Mouse (Mus musculus): ENCODE measurements around the gene Fzd2. TPM values are rescaled to one million over a fixed set of nuclear protein-coding genes. Genes with fewer than 3 reads are reported as not detected.
A peak's percentile ranks its signal among the peaks of the same experiment; 100 is the strongest.

Fzd2 gene
- polyA plus RNA-seq, 2 experiments: 0.28 to 1.1 TPM

DNA sequence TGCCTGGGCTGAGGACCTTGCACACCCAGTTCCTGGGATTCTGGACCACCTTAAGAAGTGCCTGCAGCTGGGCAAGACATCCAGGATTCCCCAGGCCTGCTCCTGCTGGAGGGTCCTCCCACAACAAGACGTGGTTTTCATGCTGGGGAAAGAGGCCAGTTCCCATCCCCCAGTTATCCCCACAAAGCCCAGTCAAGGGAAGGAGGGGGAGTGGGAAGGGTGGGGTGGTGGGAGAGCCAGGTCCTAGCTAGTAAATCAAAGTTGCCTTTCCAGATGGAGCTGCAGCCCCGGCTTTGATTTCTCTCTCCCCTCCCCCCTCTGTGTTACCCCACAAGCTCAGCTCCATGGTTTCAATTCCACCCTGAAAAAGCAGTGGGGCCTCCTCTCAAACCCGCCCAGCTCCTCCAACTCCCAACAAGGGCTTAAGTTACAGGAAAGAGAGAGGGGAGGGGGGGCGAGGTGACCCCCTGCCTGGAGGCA lies 8.8 kb upstream of the Fzd2 start:
- no peak overlapping the region for H3K4me3 ChIP-seq (ENCODE audit: insufficient read depth in 1 of 2, low read depth in 2 of 2, low read length in 2 of 2)
- no peaks in the 10 kb centered on the region for H3K9me3 ChIP-seq (ENCODE audit: control insufficient read depth, low read length)
- TF ChIP-seq EP300 (IDR thresholded peaks at IDR 0.05; ENCODE audit: low read depth) (no peak), CTCF (IDR thresholded peaks at IDR 0.05; ENCODE audit: low read depth) (no peak)
- no peak overlapping the region for H3K27ac ChIP-seq
- ATAC-seq (ENCODE audit: insufficient read depth) (no peak), DNase-seq (ENCODE audit: low read depth in 3 of 3, low spot score in 3 of 3) (no peak)
- 23% methylated on average over 3 of the region's 4 CpGs for WGBS (ENCODE audit: insufficient replicate concordance)
- H3K4me2 ChIP-seq (ENCODE audit: low read depth): no peak overlapping the region
- H3K27me3 ChIP-seq (ENCODE audit: control insufficient read depth, insufficient read depth, low read length): no peaks in the 10 kb centered on the region
- no peaks in the 10 kb centered on the region for H3K4me1 ChIP-seq (replicated peaks; ENCODE audit: control insufficient read depth in 2 of 2, insufficient read depth in 2 of 2, low read length in 1 of 2)
- H3K36me3 ChIP-seq (replicated peaks; ENCODE audit: control insufficient read depth, insufficient read depth, low read depth): no peaks in the 10 kb centered on the region
- H3K9ac ChIP-seq (replicated peaks): no peak overlapping the region

DNA sequence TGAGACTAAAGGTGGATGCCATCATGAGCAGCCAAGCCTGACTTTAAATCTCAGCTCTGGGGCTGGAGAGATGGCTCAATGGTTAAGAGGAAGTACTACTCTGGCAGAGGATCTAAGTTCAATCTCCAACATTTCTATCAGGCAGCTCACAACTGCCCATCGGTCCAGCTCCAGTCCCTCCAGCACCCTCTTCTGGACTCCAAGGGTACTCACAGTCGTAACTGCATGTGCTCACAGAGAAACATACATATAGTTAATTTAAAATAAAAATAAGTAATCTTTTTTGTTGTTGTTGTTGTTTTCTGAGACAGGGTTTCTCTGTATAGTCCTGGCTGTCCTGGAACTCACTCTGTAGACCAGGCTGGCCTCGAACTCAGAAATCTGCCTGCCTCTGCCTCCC lies 4.3 kb upstream of the Fzd2 start:
- H3K9me3 ChIP-seq (ENCODE audit: control insufficient read depth, low read length): no peaks in the 10 kb centered on the region
- WGBS (ENCODE audit: insufficient replicate concordance): 53% methylated on average over 3 of the region's 3 CpGs
- no peak for ATAC-seq (ENCODE audit: insufficient read depth)
- H3K27me3 ChIP-seq (ENCODE audit: control insufficient read depth, insufficient read depth, low read length): peaks cover 36% of the 10 kb centered on the region
- H3K4me2 ChIP-seq (ENCODE audit: low read depth): no peak overlapping the region
- H3K4me1 ChIP-seq (replicated peaks; ENCODE audit: control insufficient read depth in 2 of 2, insufficient read depth in 2 of 2, low read length in 1 of 2): no peaks in the 10 kb centered on the region
- H3K27ac ChIP-seq: no peak overlapping the region
- H3K36me3 ChIP-seq (replicated peaks; ENCODE audit: control insufficient read depth, insufficient read depth, low read depth): no peaks in the 10 kb centered on the region
- no peak overlapping the region for H3K4me3 ChIP-seq (ENCODE audit: insufficient read depth in 1 of 2, low read depth in 2 of 2, low read length in 2 of 2)
- no peak overlapping the region for H3K9ac ChIP-seq (replicated peaks)
- no peak for DNase-seq (ENCODE audit: low read depth in 3 of 3, low spot score in 3 of 3)
- TF ChIP-seq EP300 (IDR thresholded peaks at IDR 0.05; ENCODE audit: low read depth) (no peak), CTCF (IDR thresholded peaks at IDR 0.05; ENCODE audit: low read depth) (peak; percentile 34)

DNA sequence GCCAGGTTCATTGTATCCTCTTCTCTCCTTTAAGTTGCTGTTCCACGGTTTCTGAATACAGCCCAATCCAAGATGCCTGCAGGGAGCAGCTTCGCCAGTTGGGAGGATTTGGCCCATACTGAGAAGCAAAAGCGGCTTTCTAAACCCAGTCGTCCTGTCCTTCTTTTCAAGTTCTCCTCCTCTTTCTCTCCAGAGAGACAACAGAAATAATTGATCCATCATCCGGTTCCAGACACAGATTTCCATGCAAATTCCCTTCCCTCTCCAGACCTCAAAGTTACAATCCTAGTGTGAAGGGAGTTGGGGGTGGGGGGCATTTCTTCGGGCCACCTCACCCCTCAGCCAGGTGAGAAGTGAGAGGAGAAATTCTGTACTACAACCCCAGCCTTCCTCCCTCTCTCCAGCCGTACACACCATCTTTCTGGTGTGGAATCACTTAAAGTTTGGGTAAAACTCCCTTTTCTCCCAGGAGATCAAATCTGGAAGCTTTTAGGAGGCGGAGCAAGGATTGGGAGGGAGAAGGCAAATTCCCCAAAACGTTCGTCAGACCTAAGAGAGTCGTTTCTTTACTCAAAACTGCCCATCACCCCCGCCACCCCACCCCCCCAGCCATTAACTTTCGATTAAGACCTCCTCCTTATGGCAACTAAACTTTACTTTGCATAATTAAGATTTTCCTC lies 1.2 kb upstream of the Fzd2 start:
- no peak overlapping the region for H3K27ac ChIP-seq
- no peak for ATAC-seq (ENCODE audit: insufficient read depth)

DNA sequence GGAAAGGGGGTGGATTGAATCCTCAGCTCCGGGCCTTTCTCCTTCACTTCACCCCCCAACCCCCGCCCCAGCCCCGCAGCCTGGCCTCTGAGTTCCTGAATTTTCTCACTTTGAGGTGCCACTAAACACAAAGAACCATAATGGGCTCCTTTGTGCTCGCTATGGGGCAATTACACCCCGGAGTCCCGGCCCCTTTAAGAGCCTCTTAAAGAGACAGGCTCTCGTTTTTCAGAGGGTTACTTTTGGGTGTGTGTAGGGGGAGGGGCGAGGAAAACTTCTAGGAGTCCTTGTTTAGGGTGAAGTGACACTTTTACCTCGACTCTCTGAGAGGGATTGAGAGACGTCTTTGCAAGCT lies 723 bp upstream of the Fzd2 start:
- no peaks in the 10 kb centered on the region for H3K36me3 ChIP-seq (replicated peaks; ENCODE audit: control insufficient read depth, insufficient read depth, low read depth)
- H3K4me2 ChIP-seq (ENCODE audit: low read depth): peak overlapping the region; percentile 44
- WGBS (ENCODE audit: insufficient replicate concordance): 2% methylated on average over 10 of the region's 10 CpGs
- DNase-seq (ENCODE audit: low read depth in 3 of 3, low spot score in 3 of 3) (no peak), ATAC-seq (ENCODE audit: insufficient read depth) (no peak)
- no peaks in the 10 kb centered on the region for H3K9me3 ChIP-seq (ENCODE audit: control insufficient read depth, low read length)
- no peaks in the 10 kb centered on the region for H3K4me1 ChIP-seq (replicated peaks; ENCODE audit: control insufficient read depth in 2 of 2, insufficient read depth in 2 of 2, low read length in 1 of 2)
- no peak overlapping the region for H3K27ac ChIP-seq
- no peak for TF ChIP-seq EP300 (IDR thresholded peaks at IDR 0.05; ENCODE audit: low read depth)
- no peak for TF ChIP-seq CTCF (IDR thresholded peaks at IDR 0.05; ENCODE audit: low read depth)
- H3K9ac ChIP-seq (replicated peaks): no peak overlapping the region
- H3K4me3 ChIP-seq (ENCODE audit: insufficient read depth in 1 of 2, low read depth in 2 of 2, low read length in 2 of 2): peak overlapping the region; percentile 26 to 45; a peak in 2 of 4 replicates
- H3K27me3 ChIP-seq (ENCODE audit: control insufficient read depth, insufficient read depth, low read length): peaks cover 70% of the 10 kb centered on the region

More for the DNA sequence above, 1.2 kb upstream of the Fzd2 start:
- peaks cover 65% of the 10 kb centered on the region for H3K27me3 ChIP-seq (ENCODE audit: control insufficient read depth, insufficient read depth, low read length)
- peak overlapping the region; percentile 44 for H3K4me2 ChIP-seq (ENCODE audit: low read depth)
- WGBS (ENCODE audit: insufficient replicate concordance): 9% methylated on average over 13 of the region's 13 CpGs
- H3K9ac ChIP-seq (replicated peaks): no peak overlapping the region
- no peaks in the 10 kb centered on the region for H3K36me3 ChIP-seq (replicated peaks; ENCODE audit: control insufficient read depth, insufficient read depth, low read depth)
- TF ChIP-seq EP300 (IDR thresholded peaks at IDR 0.05; ENCODE audit: low read depth) (no peak), CTCF (IDR thresholded peaks at IDR 0.05; ENCODE audit: low read depth) (no peak)
- H3K9me3 ChIP-seq (ENCODE audit: control insufficient read depth, low read length): no peaks in the 10 kb centered on the region
- H3K4me3 ChIP-seq (ENCODE audit: insufficient read depth in 1 of 2, low read depth in 2 of 2, low read length in 2 of 2): peak overlapping the region in 1 of 2 experiments; percentile 26; a peak in 1 of 4 replicates
- no peak for DNase-seq (ENCODE audit: low read depth in 3 of 3, low spot score in 3 of 3)
- H3K4me1 ChIP-seq (replicated peaks; ENCODE audit: control insufficient read depth in 2 of 2, insufficient read depth in 2 of 2, low read length in 1 of 2): no peaks in the 10 kb centered on the region

DNA sequence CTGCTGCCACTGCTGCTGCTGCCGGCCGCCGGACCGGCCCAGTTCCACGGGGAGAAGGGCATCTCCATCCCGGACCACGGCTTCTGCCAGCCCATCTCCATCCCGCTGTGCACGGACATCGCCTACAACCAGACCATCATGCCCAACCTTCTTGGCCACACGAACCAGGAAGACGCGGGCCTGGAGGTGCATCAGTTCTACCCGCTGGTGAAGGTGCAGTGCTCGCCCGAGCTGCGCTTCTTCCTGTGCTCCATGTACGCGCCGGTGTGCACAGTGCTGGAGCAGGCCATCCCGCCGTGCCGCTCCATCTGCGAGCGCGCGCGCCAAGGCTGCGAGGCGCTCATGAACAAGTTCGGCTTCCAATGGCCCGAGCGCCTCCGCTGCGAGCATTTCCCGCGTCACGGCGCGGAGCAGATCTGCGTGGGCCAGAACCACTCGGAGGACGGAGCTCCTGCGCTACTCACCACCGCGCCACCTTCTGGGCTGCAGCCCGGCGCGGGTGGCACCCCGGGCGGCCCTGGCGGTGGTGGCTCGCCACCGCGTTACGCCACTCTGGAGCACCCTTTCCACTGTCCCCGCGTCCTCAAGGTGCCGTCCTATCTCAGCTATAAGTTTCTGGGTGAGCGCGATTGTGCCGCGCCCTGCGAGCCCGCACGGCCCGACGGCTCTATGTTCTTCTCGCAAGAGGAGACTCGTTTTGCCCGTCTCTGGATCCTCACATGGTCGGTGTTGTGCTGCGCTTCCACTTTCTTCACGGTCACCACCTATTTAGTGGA lies 769 bp downstream of the Fzd2 start:
- peaks cover 72% of the 10 kb centered on the region for H3K27me3 ChIP-seq (ENCODE audit: control insufficient read depth, insufficient read depth, low read length)
- H3K27ac ChIP-seq: no peak overlapping the region
- no peak overlapping the region for H3K9ac ChIP-seq (replicated peaks)
- H3K4me3 ChIP-seq (ENCODE audit: insufficient read depth in 1 of 2, low read depth in 2 of 2, low read length in 2 of 2): peak overlapping the region; percentile 37 to 41
- TF ChIP-seq EP300 (IDR thresholded peaks at IDR 0.05; ENCODE audit: low read depth) (no peak), CTCF (IDR thresholded peaks at IDR 0.05; ENCODE audit: low read depth) (no peak)
- DNase-seq (ENCODE audit: low read depth in 3 of 3, low spot score in 3 of 3) (no peak), ATAC-seq (ENCODE audit: insufficient read depth) (no peak)
- under 1% methylated on average over 74 of the region's 74 CpGs for WGBS (ENCODE audit: insufficient replicate concordance)
- no peaks in the 10 kb centered on the region for H3K36me3 ChIP-seq (replicated peaks; ENCODE audit: control insufficient read depth, insufficient read depth, low read depth)
- H3K4me2 ChIP-seq (ENCODE audit: low read depth): peak overlapping the region; percentile 44
- no peaks in the 10 kb centered on the region for H3K9me3 ChIP-seq (ENCODE audit: control insufficient read depth, low read length)
- no peaks in the 10 kb centered on the region for H3K4me1 ChIP-seq (replicated peaks; ENCODE audit: control insufficient read depth in 2 of 2, insufficient read depth in 2 of 2, low read length in 1 of 2)

Data from liver, embryonic 14.5 days (tissue).